Mouse (Mus musculus) adrenal gland, postnatal 4 days (tissue): ENCODE measurements around the gene Ldlrad3. TPM values are rescaled to one million over a fixed set of nuclear protein-coding genes. Genes with fewer than 3 reads are reported as not detected.
A peak's percentile ranks its signal among the peaks of the same experiment; 100 is the strongest.

ENCODE experiments used
- DNase-seq, 2 experiments: peaks; one replicate each; pipeline ENCODE4 v3.0.0; 2021 to 2022; ENCODE audit warnings: low spot score in 2 of 2, mixed read lengths in 2 of 2
- long read RNA-seq, 2 experiments: library from polyadenylated mRNA; stranded (forward); transcript quantifications; one replicate each; pipeline ENCODE4 v2.0.0; 2021
- total RNA-seq, 2 experiments: library from RNA; stranded (reverse); gene quantifications; 2 replicates each; pipeline ENCODE4 v1.2.3; 2021

Ldlrad3 gene
- 10 to 100 TPM; 13.1 to 16.7 TPM for total RNA-seq
- long read RNA-seq, experiment 1, partial matches to known transcripts, result 0 of 4 reads
- long read RNA-seq, experiment 1, other reads (novel, unspliced or antisense), result 1 of 4 reads
- long read RNA-seq, experiment 2, partial matches to known transcripts, result 0 of 4 reads
- long read RNA-seq, experiment 2, other reads (novel, unspliced or antisense), result 4 of 4 reads

- DNase-seq, result peak; percentile 81 to 85
Observed at GRCm38 (mm10) chr2:102185951-102186561, at the start of gene Ldlrad3. Ldlrad3 (minus strand) TSS chr2:102186385.

- DNase-seq, result no peak
Observed at GRCm38 (mm10) chr2:102231470-102231869, 45.3 kb upstream of the Ldlrad3 start.

GRCm38 (mm10) chr2:102229126-102229525 is 42.9 kb upstream of the Ldlrad3 start:
- no peak for DNase-seq

GRCm38 (mm10) chr2:102228331-102228730 is 42.1 kb upstream of the Ldlrad3 start:
- DNase-seq, result no peak

GRCm38 (mm10) chr2:102227839-102228238 is 41.7 kb upstream of the Ldlrad3 start:
- no peak for DNase-seq

GRCm38 (mm10) chr2:102226274-102226673 is 40.1 kb upstream of the Ldlrad3 start:
- DNase-seq, result no peak

GRCm38 (mm10) chr2:102223355-102224128 is 37.4 kb upstream of the Ldlrad3 start:
- no peak for DNase-seq

- DNase-seq, result no peak
Observed at GRCm38 (mm10) chr2:102222749-102223148, 36.6 kb upstream of the Ldlrad3 start.

- DNase-seq, result no peak
Observed at GRCm38 (mm10) chr2:102216817-102217216, 30.6 kb upstream of the Ldlrad3 start.

- no peak for DNase-seq
Observed at GRCm38 (mm10) chr2:102212096-102212495, 25.9 kb upstream of the Ldlrad3 start.

GRCm38 (mm10) chr2:102205672-102206399 is 19.7 kb upstream of the Ldlrad3 start:
- no peak for DNase-seq

GRCm38 (mm10) chr2:102203478-102203877 is 17.3 kb upstream of the Ldlrad3 start:
- no peak for DNase-seq

GRCm38 (mm10) chr2:102202211-102202770 is 16.1 kb upstream of the Ldlrad3 start:
- DNase-seq, result no peak

- DNase-seq, result no peak
Observed at GRCm38 (mm10) chr2:102201198-102201948, 15.2 kb upstream of the Ldlrad3 start.

GRCm38 (mm10) chr2:102197332-102197731 is 11.1 kb upstream of the Ldlrad3 start:
- DNase-seq, result no peak

GRCm38 (mm10) chr2:102196709-102197108 is 10.5 kb upstream of the Ldlrad3 start:
- no peak for DNase-seq

- no peak for DNase-seq
Observed at GRCm38 (mm10) chr2:102195494-102195893, 9.3 kb upstream of the Ldlrad3 start.

GRCm38 (mm10) chr2:102194247-102194646 is 8.1 kb upstream of the Ldlrad3 start:
- no peak for DNase-seq

- no peak for DNase-seq
Observed at GRCm38 (mm10) chr2:102192943-102193820, 7.0 kb upstream of the Ldlrad3 start.

GRCm38 (mm10) chr2:102191736-102192135 is 5.6 kb upstream of the Ldlrad3 start:
- DNase-seq, result no peak
